Comparison of ENCODE assay signal across 24 mouse cellular contexts in the genomic region with DNA sequence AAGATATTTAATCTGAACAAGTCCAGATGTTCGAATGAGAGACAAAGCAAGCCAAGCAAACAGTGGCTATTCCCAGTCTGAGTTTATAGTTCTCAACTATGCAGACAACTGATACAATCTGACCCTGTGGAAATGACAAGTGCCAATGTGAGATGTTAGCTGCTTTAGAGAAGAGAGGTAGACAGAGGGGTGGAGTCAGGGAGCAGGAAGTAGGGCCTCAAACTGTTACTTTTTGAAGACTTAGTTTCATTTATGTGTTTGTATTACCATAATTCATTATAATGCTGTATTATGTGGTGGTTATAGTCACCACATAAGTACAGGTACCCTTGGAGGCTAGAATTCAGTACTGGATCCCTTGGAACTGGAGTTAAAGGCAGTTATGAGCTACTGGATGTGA. TPM values are rescaled to one million over a fixed set of nuclear protein-coding genes. Genes with fewer than 3 reads are reported as not detected.
A peak's percentile ranks its signal among the peaks of the same experiment; 100 is the strongest.
DNase-seq lines count a peak whose midpoint lies in the region; ATAC-seq and TF ChIP-seq lines count a peak whose summit lies in the region.
"Had no signal": no experiment of that assay in that cellular context is flagged by ENCODE, and none has a peak within 500 bp of the region (broad histone marks: within the 10 kb centered on the region; RNA-seq: fewer than 3 reads in every experiment).

No protein-coding gene starts in this region.

- intact Hi-C loops in left cerebral cortex, adult 2 months (cut with DNase I) = loop anchor here (5.0 kb wide), 1 partner anchor 87 kb away; no protein-coding TSS in a partner anchor
- intact Hi-C loops in left cerebral cortex, postnatal 10 days (cut with DNase I) = no loop called here

- H3K9me3 ChIP-seq in liver, embryonic 12.5 days (replicated peaks) = no peaks in the 10 kb centered on the region
- H3K9me3 ChIP-seq: embryonic facial prominence, embryonic 15.5 days; forebrain, embryonic 10.5 days; forebrain, embryonic 15.5 days; heart, embryonic 10.5 days; hindbrain, embryonic 12.5 days had no signal

- no peak for DNase-seq in left cerebral cortex, adult 2 months (ENCODE audit: extremely low spot score in 1 of 2, low spot score in 2 of 2)
- no peak for DNase-seq in left cerebral cortex, postnatal 10 days (ENCODE audit: extremely low spot score in 1 of 2, low spot score in 2 of 2)
- peak; percentile 19 for DNase-seq in A20 (ENCODE audit: low read depth, low spot score)
- peak; percentile 49 for DNase-seq in induced T-regulatory cell, adult 2 months (ENCODE audit: low read depth)
- no peak for DNase-seq in cerebellum, postnatal 10 days
- no peak for DNase-seq in ovary, postnatal 36 days (ENCODE audit: low spot score)
- DNase-seq: adrenal gland, adult 8-10 months; adrenal gland, postnatal 36 days; cerebellum, adult 2 months; cerebellum, postnatal 14 days; embryo, embryonic 11 days; heart, adult 18-20 months; heart, postnatal 10 days; heart, postnatal 4 days had no signal

- no peak for TF ChIP-seq CTCF in left cerebral cortex, adult 2 months (IDR thresholded peaks at IDR 0.05)

- H3K36me3 ChIP-seq in liver, embryonic 12.5 days = no peaks in the 10 kb centered on the region
- H3K36me3 ChIP-seq: embryonic facial prominence, embryonic 15.5 days; forebrain, embryonic 10.5 days; hindbrain, embryonic 12.5 days had no signal

- no peak overlapping the region for H3K9ac ChIP-seq in liver, embryonic 12.5 days
- H3K9ac ChIP-seq: embryonic facial prominence, embryonic 15.5 days; forebrain, embryonic 15.5 days; hindbrain, embryonic 12.5 days had no signal

- H3K4me3 ChIP-seq in left cerebral cortex, adult 2 months = no peak overlapping the region
- H3K4me3 ChIP-seq in liver, embryonic 12.5 days = no peak overlapping the region
- H3K4me3 ChIP-seq: embryonic facial prominence, embryonic 15.5 days; erythroblast, embryonic 14.5 days; forebrain, embryonic 10.5 days; forebrain, embryonic 15.5 days; heart, embryonic 10.5 days; hindbrain, embryonic 12.5 days had no signal

- peak; percentile 73 for ATAC-seq in CD4-positive, CD25-positive, alpha-beta regulatory T cell, adult 4 months
- no peak for ATAC-seq in liver, embryonic 12.5 days
- ATAC-seq: forebrain, embryonic 15.5 days; hindbrain, embryonic 16.5 days; Patski had no signal

- H3K27me3 ChIP-seq in liver, embryonic 12.5 days (replicated peaks) = no peaks in the 10 kb centered on the region
- H3K27me3 ChIP-seq: embryonic facial prominence, embryonic 15.5 days; forebrain, embryonic 15.5 days; hindbrain, embryonic 12.5 days; Patski had no signal

- 46% methylated on average over 1 of the region's 1 CpGs for WGBS in liver, embryonic 12.5 days (ENCODE audit: insufficient replicate concordance)

- H3K4me1 ChIP-seq in liver, embryonic 12.5 days = 0 out of 2 replicates have a peak, but pooled peaks cover 3% of the 10 kb centered on the region
- H3K4me1 ChIP-seq: embryonic facial prominence, embryonic 15.5 days; forebrain, embryonic 10.5 days; heart, embryonic 10.5 days; hindbrain, embryonic 12.5 days had no signal

- H3K27ac ChIP-seq in left cerebral cortex, adult 2 months = peak overlapping the region; percentile 37; the same call in 1 of the 2 replicates
- H3K27ac ChIP-seq in liver, embryonic 12.5 days = no peak overlapping the region
- H3K27ac ChIP-seq: embryonic facial prominence, embryonic 15.5 days; forebrain, embryonic 10.5 days; forebrain, embryonic 15.5 days; heart, embryonic 10.5 days; hindbrain, embryonic 12.5 days had no signal

- H3K4me2 ChIP-seq in liver, embryonic 12.5 days = no peak overlapping the region
- H3K4me2 ChIP-seq: embryonic facial prominence, embryonic 15.5 days; forebrain, embryonic 15.5 days; hindbrain, embryonic 12.5 days had no signal

RNA-seq across cellular contexts. Expression of a gene that starts 53.4 kb away (rescaled TPM):
- total RNA-seq in left cerebral cortex, adult 2 months (2021) = 10 to 100 TPM; 23.9 to 26.7 TPM
- 10 to 100 TPM; 22.5 to 25.4 TPM for total RNA-seq in left cerebral cortex, postnatal 10 days (2021)
- 1 to 10 TPM; 1.7 to 3.3 TPM for polyA plus RNA-seq in CD4-positive, CD25-positive, alpha-beta regulatory T cell, adult 4 months (2017; shearing (Covaris generic))
- polyA plus RNA-seq in liver, embryonic 12.5 days (2016; fragmentation: Nextera tagmentation; extraction: Ambion mirVana) = 11.2 and 11.9 TPM in 2 replicates

Comparison
In these comparisons a context has a peak if more than half of its experiments do, and no peak if none do; other contexts are left out.
1. DNase-seq: peak in A20 (single experiment) and induced T-regulatory cell, adult 2 months (single experiment); none in left cerebral cortex, adult 2 months (0 of 2), left cerebral cortex, postnatal 10 days (0 of 2), cerebellum, postnatal 10 days (0 of 2) and ovary, postnatal 36 days (single experiment).